Mouse (Mus musculus) ES-E14 (cell line): Measurements from ENCODE around the gene Dnajc13.

Experiments
- CHD2 ChIP-seq: IDR thresholded peaks from 2 replicates; pipeline ENCODE4 v1.6.1; 2014; ENCODE audit warnings: mild to moderate bottlenecking, low read depth, low read length, inconsistent platforms
- HCFC1 ChIP-seq: IDR thresholded peaks from 2 replicates; pipeline ENCODE4 v1.6.1; 2012; ENCODE audit warnings: low read length, inconsistent platforms, borderline replicate concordance; ENCODE audit not compliant: insufficient read depth
- MAFK ChIP-seq: IDR thresholded peaks from 2 replicates; pipeline ENCODE4 v1.6.1; 2014; ENCODE audit warnings: mild to moderate bottlenecking, low read depth, low read length, inconsistent platforms; ENCODE audit not compliant: insufficient read depth
- ZC3H11A ChIP-seq: IDR thresholded peaks from 2 replicates; pipeline ENCODE4 v1.6.1; 2012; ENCODE audit warnings: low read depth, mild to moderate bottlenecking, inconsistent platforms, low read length, borderline replicate concordance

DNA sequence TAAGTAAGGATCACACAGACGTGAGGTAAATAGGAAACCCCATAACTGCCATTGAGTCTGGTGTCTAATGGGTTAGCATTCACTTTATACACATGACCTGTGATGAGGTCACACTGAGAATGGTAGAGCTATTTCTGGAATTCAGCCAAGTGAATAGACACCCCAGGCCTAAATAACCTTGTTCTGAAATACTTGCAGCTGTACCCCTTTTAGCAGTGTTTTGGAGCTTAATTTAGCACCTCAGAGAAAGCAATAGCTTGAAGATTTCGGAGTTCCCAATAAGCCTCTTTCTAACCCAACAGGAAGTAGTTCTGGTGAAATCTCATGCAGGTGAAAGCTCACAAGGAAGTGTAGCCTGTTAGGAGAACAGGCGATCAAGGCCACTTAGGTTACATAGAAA, 135.9 kb downstream of the Dnajc13 start, which contains the start of gene Ackr4:
- no peak for TF ChIP-seq ZC3H11A
- no peak for TF ChIP-seq HCFC1
- TF ChIP-seq CHD2: no peak
- TF ChIP-seq MAFK: no peak
